Mouse (Mus musculus) testis, adult 2 months (tissue): ENCODE results near the gene Prr12.

Experiments used
- CTCF ChIP-seq: fragments of 200-500 bp; IDR thresholded peaks from 2 replicates; pipeline ENCODE4 v1.5.1; 2012; ENCODE audit warnings: low read depth, mild to moderate bottlenecking, inconsistent platforms, low read length, moderate library complexity; ENCODE audit not compliant: control insufficient read depth, insufficient read depth, insufficient replicate concordance
- POLR2A ChIP-seq: fragments of 200-500 bp; IDR thresholded peaks from 2 replicates; pipeline ENCODE4 v1.6.1; 2012; ENCODE audit warnings: low read depth, mild to moderate bottlenecking, inconsistent platforms, low read length, moderate library complexity; ENCODE audit not compliant: control insufficient read depth

DNA sequence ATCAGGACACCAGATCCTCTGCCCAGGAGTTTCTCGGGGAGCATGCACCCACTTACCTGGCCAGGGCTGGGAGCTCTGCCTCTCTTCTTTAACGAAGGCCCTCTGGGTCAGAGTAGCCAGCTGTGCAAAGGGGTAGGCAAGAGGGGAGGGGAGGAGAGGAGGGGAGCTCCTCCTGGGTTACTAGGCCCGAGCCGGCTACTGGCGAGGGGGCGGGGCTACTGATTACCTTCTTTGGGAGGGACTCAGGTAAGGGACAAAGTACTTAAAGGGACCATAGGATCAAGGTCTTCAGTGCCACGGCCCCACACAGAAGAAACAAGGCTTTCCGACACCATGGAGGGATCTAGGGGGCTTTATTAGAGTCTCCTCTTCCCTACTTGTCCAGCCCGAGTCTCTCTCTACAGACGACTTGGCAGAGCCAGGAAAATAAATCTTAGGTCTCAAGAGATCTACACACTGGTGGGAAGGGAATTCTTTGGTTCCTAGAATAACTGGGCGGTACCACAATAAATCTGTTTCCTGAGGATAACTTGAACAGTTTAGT, 8.9 kb upstream of the Prr12 start:
- no peak for TF ChIP-seq CTCF
- TF ChIP-seq POLR2A = no peak
